Mouse (Mus musculus) cortical plate, adult 2 months (tissue): ENCODE results near the gene Raf1.

ENCODE experiments used
- CTCF ChIP-seq: fragments of 200-500 bp; IDR thresholded peaks from 2 replicates; pipeline ENCODE4 v1.5.1; 2011; ENCODE audit warnings: mild to moderate bottlenecking, control low read depth, low read length; ENCODE audit not compliant: insufficient read depth; ENCODE audit errors: extremely low read depth
- POLR2A ChIP-seq: fragments of 200-500 bp; IDR thresholded peaks from 2 replicates; pipeline ENCODE4 v1.6.1; 2011; ENCODE audit warnings: mild to moderate bottlenecking, low read length, control low read depth; ENCODE audit not compliant: insufficient read depth; ENCODE audit errors: extremely low read depth

- TF ChIP-seq POLR2A: no peak
- no peak for TF ChIP-seq CTCF
Measured at GRCm38 (mm10) chr6:115577941-115578340, 98.5 kb downstream of the Raf1 start.
